Mouse (Mus musculus) liver, embryonic 13.5 days (tissue): ENCODE measurements around the gene Ccdc36. TPM values are rescaled to one million over a fixed set of nuclear protein-coding genes. Genes with fewer than 3 reads are reported as not detected.

ENCODE experiments used
- ATAC-seq: fragments of 200-750 bp; cut with Nextera tagmentation; 2 replicates; pipeline ENCODE4 v1.8.0; 2017; ENCODE audit warnings: low read depth, mild to moderate bottlenecking, moderate number of reproducible peaks, moderate library complexity
- DNase-seq: peaks from one replicate; pipeline ENCODE4 v3.0.0; 2022
- H3K27ac ChIP-seq: fragments of 300-500 bp; sonication (generic); 2 replicates; pipeline ENCODE4 v1.5.1; 2015; ENCODE audit warnings: moderate library complexity, mild to moderate bottlenecking, inconsistent platforms
- H3K27me3 ChIP-seq: fragments of 300-500 bp; sonication (generic); 2 replicates; pipeline ENCODE4 v1.6.1; 2015; ENCODE audit warnings: mild to moderate bottlenecking, inconsistent platforms
- H3K36me3 ChIP-seq: fragments of 300-500 bp; sonication (generic); 2 replicates; pipeline ENCODE4 v1.6.1; 2015; ENCODE audit warnings: mild to moderate bottlenecking, inconsistent platforms
- H3K4me1 ChIP-seq: fragments of 300-500 bp; sonication (generic); replicated peaks from 2 replicates; pipeline ENCODE4 v1.6.1; 2015; ENCODE audit warnings: inconsistent platforms
- H3K4me2 ChIP-seq: fragments of 300-500 bp; sonication (generic); 2 replicates; pipeline ENCODE4 v1.6.1; 2015; ENCODE audit warnings: inconsistent platforms, mild to moderate bottlenecking, moderate library complexity
- H3K4me3 ChIP-seq: fragments of 300-500 bp; sonication (generic); replicated peaks from 2 replicates; pipeline ENCODE4 v1.5.1; 2015; ENCODE audit warnings: mild to moderate bottlenecking, inconsistent platforms
- H3K9ac ChIP-seq: fragments of 300-500 bp; sonication (generic); 2 replicates; pipeline ENCODE4 v1.6.1; 2015; ENCODE audit warnings: mild to moderate bottlenecking, inconsistent platforms
- H3K9me3 ChIP-seq: fragments of 300-500 bp; sonication (generic); replicated peaks from 2 replicates; pipeline ENCODE4 v1.6.1; 2016; ENCODE audit warnings: inconsistent platforms
- WGBS: fragments of 180-500 bp; shearing (Covaris S2); methylation state at CpG from one replicate; pipeline ENCODE4 v1.1.7; 2015; ENCODE audit not compliant: insufficient replicate concordance; 5-methylcytosine and 5-hydroxymethylcytosine counted together
- polyA plus RNA-seq: library from polyadenylated mRNA; unstranded; fragments of >200 nt; fragmentation: Nextera tagmentation; extraction: Ambion mirVana; gene quantifications from 2 replicates; pipeline ENCODE4 v1.2.1, GENCODE M21; 2015

Gene Ccdc36
- 0.30 and 0.35 TPM in 2 replicates for polyA plus RNA-seq

DNA sequence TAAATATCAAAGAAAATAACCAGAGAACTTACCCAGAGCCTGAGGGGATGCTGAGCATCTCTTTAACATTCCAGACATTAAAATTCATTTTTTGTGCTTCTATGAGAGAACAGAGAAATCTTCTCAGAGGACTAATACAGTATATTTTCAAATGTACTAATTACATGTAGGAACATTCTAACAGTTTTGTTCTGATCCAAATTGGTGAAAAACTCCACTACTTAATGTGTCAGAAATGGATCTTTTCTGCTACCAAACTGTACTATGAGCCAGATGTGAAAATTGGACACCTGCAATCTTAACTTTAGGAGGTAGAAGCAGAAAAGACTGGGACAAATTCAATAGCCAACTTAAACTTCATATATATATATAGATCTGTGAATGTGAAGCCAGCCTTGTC, at the start of gene Ccdc36:
TSS of gene Ccdc36 (minus strand) at position 101 of the 400 bp plus-strand sequence.
- no peak within 1 kb of the TSS for H3K9ac ChIP-seq
- H3K4me3 ChIP-seq, result no peak within 1 kb of the TSS
- H3K36me3 ChIP-seq, result no peaks in the 10 kb centered on the region
- H3K27me3 ChIP-seq, result no peaks in the 10 kb centered on the region
- H3K27ac ChIP-seq, result no peak within 1 kb of the TSS
- H3K4me1 ChIP-seq, result peaks cover 6% of the 10 kb centered on the region
- no peak within 1 kb of the TSS for H3K4me2 ChIP-seq
- no peaks in the 10 kb centered on the region for H3K9me3 ChIP-seq
- ATAC-seq (no peak), DNase-seq (no peak)

DNA sequence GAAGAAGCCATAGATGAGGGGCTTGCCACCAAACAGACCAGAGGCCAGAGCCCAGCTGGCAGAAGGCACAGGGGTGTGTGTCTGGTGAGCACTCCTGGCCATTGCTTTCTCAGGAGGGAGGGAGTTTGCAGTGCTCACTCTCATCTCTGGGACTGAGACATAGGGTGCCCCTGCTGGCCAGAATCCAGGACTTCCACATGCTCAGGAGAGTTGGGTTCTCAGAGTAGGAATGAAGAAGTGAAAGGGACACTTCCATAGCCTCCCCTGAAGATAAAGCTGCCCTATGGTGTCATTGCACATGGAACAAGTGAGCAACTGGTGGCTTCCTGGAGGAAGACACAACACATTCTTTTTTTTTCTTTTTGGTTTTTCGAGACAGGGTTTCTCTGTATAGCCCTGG, 46.2 kb upstream of the Ccdc36 start:
- peaks cover 8% of the 10 kb centered on the region; the same call in 1 of the 2 replicates for H3K27me3 ChIP-seq
- ATAC-seq, result no peak
- H3K4me1 ChIP-seq, result peaks cover 11% of the 10 kb centered on the region
- DNase-seq, result no peak
- no peaks in the 10 kb centered on the region for H3K9me3 ChIP-seq
- no peaks in the 10 kb centered on the region for H3K36me3 ChIP-seq
- no peak overlapping the region for H3K9ac ChIP-seq
- WGBS, result 35% methylated on average over 1 of the region's 1 CpGs
- no peak overlapping the region for H3K4me2 ChIP-seq
- no peak overlapping the region for H3K4me3 ChIP-seq
- H3K27ac ChIP-seq, result no peak overlapping the region

DNA sequence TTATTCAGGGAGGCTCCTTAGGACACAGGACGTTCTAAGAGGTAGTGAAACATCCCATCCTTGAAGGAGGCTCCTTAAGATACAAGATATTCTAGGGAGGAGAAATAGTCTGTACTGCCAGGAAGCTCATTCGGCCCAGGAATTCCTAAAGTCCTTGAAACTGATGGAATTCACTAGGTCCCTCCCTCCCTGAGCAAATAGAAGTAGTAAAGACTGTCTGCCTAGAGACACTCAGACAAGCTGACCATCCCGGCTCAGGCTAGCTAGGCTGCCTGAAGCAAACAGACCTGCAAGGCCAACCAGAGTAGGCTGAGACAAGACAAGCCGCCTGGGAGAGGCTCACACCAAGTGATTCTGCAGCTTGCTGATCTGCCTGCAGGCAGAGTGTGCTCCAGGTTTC, 41.6 kb upstream of the Ccdc36 start:
- H3K27ac ChIP-seq, result no peak overlapping the region
- no peaks in the 10 kb centered on the region for H3K4me1 ChIP-seq
- H3K9me3 ChIP-seq, result no peaks in the 10 kb centered on the region
- WGBS, result 53% methylated on average over 4 of the region's 4 CpGs
- H3K4me3 ChIP-seq, result no peak overlapping the region
- H3K27me3 ChIP-seq, result no peaks in the 10 kb centered on the region
- H3K4me2 ChIP-seq, result no peak overlapping the region
- ATAC-seq (no peak), DNase-seq (no peak)
- H3K36me3 ChIP-seq, result peaks cover 23% of the 10 kb centered on the region
- no peak overlapping the region for H3K9ac ChIP-seq

DNA sequence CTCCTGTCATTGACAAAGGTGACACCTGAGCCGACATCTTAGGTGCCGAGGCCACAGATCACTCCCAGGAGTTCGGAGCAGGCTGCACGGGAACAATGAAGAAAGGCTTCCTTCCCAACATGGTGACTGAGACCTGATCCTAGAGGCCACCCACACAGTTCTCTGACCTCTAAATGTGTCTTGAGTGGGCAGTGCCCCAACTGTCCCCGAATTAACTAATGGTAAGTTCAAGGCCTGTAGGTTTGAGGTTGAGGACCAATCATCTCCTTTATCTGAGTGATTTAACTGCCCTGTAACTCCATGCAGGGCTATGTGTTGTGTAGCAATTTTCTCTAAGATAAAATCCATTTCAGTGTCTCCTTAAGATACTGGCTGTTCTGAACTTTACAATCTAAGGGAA, 41.1 kb upstream of the Ccdc36 start:
- no peak overlapping the region for H3K9ac ChIP-seq
- no peak overlapping the region for H3K4me2 ChIP-seq
- WGBS, result 64% methylated on average over 5 of the region's 5 CpGs

DNA sequence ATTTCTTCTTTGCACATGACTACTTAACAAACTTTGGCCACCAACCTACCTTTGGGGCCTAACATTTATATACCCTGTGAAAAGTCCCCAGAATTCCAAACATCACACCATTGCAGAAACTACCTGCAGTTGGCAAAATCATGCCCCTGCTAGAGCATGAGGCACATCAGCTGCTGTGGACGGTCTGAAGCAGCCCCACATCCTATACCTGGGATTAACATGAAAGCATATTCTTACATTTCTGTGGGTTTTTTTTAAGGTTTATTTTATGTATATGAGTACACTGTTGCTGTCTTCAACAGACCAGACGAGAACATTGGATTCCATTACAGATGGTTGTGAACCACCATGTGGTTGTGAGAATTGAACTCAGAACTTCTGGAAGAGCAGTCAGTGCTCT, 37.9 kb upstream of the Ccdc36 start:
- Histone ChIP-seq H3K27ac (no peak overlapping the region), H3K4me3 (no peak overlapping the region), H3K4me1 (peaks cover 15% of the 10 kb centered on the region), H3K36me3 (peaks cover 48% of the 10 kb centered on the region), H3K27me3 (no peaks in the 10 kb centered on the region), H3K9ac (no peak overlapping the region), H3K9me3 (no peaks in the 10 kb centered on the region), H3K4me2 (no peak overlapping the region)
- 74% methylated on average over 2 of the region's 2 CpGs for WGBS
- no peak for DNase-seq
- no peak for ATAC-seq

More for the DNA sequence above, 41.1 kb upstream of the Ccdc36 start:
- no peak overlapping the region for H3K4me3 ChIP-seq
- no peak overlapping the region for H3K27ac ChIP-seq
- no peak for DNase-seq
- H3K9me3 ChIP-seq, result no peaks in the 10 kb centered on the region
- peaks cover 27% of the 10 kb centered on the region for H3K36me3 ChIP-seq
- H3K27me3 ChIP-seq, result no peaks in the 10 kb centered on the region
- ATAC-seq, result no peak
- H3K4me1 ChIP-seq, result no peaks in the 10 kb centered on the region

DNA sequence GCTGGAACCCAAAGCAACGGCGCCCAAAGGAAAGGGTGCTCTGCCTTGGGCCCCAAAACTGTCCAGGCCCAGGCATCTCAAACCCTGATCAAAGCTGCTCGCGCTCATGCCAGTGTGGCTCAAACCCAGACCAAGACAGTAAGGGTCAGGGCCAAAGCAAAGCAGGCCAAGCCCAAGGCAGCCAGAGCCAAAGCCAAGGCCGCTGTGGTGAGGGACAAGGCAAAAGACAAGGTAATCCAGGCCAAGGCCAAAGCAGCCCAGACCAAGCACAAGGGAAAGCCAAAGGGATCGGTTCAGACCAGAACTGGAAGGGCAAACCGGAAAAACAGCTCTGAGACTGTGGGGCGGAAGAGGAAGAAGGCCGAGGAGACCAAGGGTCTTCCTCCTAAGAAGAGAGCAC, 35.4 kb upstream of the Ccdc36 start:
- DNase-seq (no peak), ATAC-seq (no peak)
- Histone ChIP-seq H3K4me3 (no peak overlapping the region), H3K9me3 (no peaks in the 10 kb centered on the region), H3K9ac (no peak overlapping the region), H3K27me3 (no peaks in the 10 kb centered on the region), H3K4me1 (peaks cover 28% of the 10 kb centered on the region), H3K36me3 (peaks cover 48% of the 10 kb centered on the region), H3K4me2 (no peak overlapping the region), H3K27ac (no peak overlapping the region)
- 91% methylated on average over 9 of the region's 9 CpGs for WGBS

DNA sequence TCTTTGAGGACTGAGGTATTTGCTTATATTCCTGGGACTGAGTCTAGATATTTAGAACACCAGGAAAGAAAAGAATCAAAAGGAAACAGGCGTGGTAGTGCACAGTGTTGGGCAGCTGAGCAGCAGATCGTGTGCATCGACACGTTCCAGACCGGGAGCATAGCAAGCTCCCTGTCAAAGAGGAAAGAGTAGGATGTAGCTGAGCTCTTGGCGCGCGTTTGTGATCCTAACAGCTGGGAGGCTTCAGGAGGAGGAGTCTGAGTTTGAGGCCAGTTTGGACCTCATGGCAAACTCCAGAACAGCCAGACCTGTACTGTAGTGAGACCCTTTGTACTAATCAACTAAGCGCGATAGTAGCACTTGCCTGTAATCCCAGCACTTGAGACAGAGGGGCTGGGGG, 33.9 kb upstream of the Ccdc36 start:
- WGBS, result 84% methylated on average over 10 of the region's 10 CpGs
- Histone ChIP-seq H3K9me3 (no peaks in the 10 kb centered on the region), H3K27ac (peak overlapping the region; percentile 91), H3K4me3 (0 out of 2 replicates have a peak overlapping the region, but pooled peaks have one; percentile 91), H3K9ac (peak overlapping the region; percentile 90), H3K4me1 (peaks cover 31% of the 10 kb centered on the region), H3K27me3 (no peaks in the 10 kb centered on the region), H3K4me2 (peak overlapping the region; percentile 88), H3K36me3 (peaks cover 43% of the 10 kb centered on the region)
- no peak for DNase-seq
- ATAC-seq, result no peak

DNA sequence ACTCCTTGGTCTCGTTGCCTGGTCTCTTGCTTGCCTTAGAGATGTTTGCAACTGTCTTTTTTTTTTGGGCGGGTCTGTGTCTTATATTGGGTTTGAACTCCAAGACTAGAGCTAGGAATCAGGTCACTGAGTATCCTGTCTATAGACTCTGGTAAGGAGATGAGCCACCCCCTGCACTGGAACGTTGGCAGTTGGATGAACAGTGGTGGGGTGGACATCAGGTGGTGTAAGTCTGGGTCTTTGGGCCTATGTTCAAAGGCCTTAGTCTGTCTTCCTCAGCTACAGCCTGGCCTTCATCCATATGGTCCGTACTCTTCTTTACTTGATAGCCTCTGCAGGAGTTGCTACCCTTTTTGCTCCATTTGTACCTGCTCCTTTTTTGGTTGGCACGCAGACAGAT, 33.4 kb upstream of the Ccdc36 start:
- peak overlapping the region; percentile 88 for H3K4me2 ChIP-seq
- H3K27me3 ChIP-seq, result no peaks in the 10 kb centered on the region
- peaks cover 35% of the 10 kb centered on the region for H3K4me1 ChIP-seq
- peak overlapping the region; percentile 91 for H3K4me3 ChIP-seq
- H3K9me3 ChIP-seq, result no peaks in the 10 kb centered on the region
- H3K27ac ChIP-seq, result peak overlapping the region; percentile 91
- H3K9ac ChIP-seq, result peak overlapping the region; percentile 90
- DNase-seq (no peak), ATAC-seq (no peak)
- H3K36me3 ChIP-seq, result peaks cover 43% of the 10 kb centered on the region
- 88% methylated on average over 5 of the region's 5 CpGs for WGBS

DNA sequence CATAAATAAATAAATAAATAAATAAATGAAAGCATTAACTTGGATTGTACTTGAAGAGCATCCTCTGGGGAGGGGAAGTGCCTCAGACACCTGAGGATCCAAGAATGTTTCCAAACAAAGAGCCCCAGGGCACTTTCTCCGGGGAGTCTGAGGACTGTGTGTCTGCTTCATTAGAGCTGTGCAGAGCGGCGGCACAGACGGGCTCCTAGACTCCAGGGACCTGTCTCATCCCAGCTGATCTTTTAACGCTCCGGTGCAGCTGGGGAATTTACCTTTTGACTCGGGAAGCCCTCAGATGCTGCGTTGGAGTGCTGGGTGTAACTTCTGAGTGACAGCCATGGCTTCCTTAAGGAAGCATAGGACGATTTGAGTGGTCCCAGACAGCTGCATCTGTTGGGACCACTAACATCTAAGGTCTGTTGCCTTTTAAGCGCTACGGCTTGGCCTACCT, 32.9 kb upstream of the Ccdc36 start, which contains the start of gene Klhdc8b:
TSS of gene Klhdc8b (minus strand) at position 401 of the 451 bp plus-strand sequence.
- Histone ChIP-seq H3K4me1 (peaks cover 40% of the 10 kb centered on the region), H3K9ac (peak within 1 kb of the TSS; percentile 90), H3K27ac (peak within 1 kb of the TSS; percentile 91), H3K4me3 (peak within 1 kb of the TSS; percentile 91), H3K36me3 (peaks cover 39% of the 10 kb centered on the region), H3K9me3 (no peaks in the 10 kb centered on the region), H3K4me2 (peak within 1 kb of the TSS; percentile 88), H3K27me3 (no peaks in the 10 kb centered on the region)
- DNase-seq, result no peak
- 28% methylated on average over 11 of the region's 11 CpGs for WGBS
- no peak for ATAC-seq

DNA sequence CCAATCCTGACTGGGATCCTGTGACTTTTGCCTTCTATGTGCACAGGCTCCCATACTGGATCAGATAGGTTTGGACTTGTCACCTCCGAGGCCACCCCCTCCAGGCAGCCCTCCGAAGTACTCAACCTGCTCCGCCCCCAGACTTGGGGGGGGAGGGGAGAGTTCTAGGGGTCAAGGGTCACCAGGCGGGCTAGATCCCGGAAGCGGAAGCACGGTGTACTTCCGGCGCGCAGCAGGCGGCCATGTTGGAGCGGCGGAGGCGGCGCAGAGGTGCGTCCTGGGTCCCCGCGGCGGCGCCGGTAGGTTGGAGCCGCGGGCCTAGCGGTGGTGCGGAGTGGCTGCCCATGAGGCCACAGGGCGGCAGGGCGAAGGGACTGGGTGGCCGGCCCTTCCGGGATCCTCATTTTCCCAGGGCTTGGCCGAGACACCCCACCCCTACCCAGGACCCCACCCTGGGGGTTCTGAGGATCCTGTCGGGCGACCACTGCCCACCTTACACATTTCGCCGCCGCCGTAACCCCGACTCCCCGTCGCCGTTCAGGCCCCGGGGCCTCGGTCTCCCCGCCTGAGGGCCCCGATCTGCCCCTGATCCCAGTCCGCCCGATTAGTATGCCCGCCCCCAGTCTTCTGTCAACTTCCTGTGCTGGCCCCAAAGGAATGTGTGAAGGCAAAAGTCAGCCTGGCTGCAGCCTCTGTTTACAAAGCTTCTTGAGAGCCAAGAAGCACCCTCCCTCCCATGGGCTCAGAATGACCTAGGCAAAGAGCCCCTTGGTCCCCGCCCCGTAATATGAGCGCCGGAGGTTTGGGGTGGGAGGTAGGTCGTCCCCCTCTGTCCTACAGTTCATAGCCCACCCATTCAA, 32.3 kb upstream of the Ccdc36 start, which contains the start of gene Ccdc71:
TSS of gene Ccdc71 (plus strand) at position 209 of the 860 bp plus-strand sequence.
- ATAC-seq, result peak; percentile 78
- Histone ChIP-seq H3K36me3 (peaks cover 32% of the 10 kb centered on the region), H3K9ac (peak within 1 kb of the TSS; percentile 90), H3K4me1 (peaks cover 47% of the 10 kb centered on the region), H3K9me3 (no peaks in the 10 kb centered on the region), H3K27ac (peak within 1 kb of the TSS; percentile 91), H3K27me3 (no peaks in the 10 kb centered on the region), H3K4me3 (peak within 1 kb of the TSS; percentile 91), H3K4me2 (peak within 1 kb of the TSS; percentile 88)
- under 1% methylated on average over 52 of the region's 52 CpGs for WGBS
- peak; percentile 78 for DNase-seq

DNA sequence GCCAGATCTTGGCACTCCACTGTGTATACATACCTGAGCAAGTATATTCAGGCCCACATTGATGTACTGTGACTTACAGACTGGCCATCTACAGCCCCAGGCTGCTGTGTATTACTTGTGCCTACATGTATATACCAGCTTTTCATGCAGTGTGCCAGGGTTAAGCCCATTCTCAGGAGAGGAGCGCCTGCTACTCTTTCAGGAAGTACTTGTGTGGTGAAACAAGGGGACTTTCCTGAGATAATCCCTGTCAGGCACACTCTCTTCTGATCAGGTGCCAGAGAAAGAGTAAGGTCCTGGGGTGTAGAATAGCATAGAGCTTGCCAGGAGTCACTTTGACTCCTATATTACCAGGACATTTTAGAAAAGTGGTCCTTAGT, 31.6 kb upstream of the Ccdc36 start:
- WGBS, result 88% methylated on average over 1 of the region's 1 CpGs
- H3K9ac ChIP-seq, result peak overlapping the region; percentile 90; the same call in 1 of the 2 replicates
- H3K4me3 ChIP-seq, result peak overlapping the region; percentile 91
- peaks cover 47% of the 10 kb centered on the region for H3K4me1 ChIP-seq
- peaks cover 26% of the 10 kb centered on the region for H3K36me3 ChIP-seq
- H3K4me2 ChIP-seq, result peak overlapping the region; percentile 88
- H3K27ac ChIP-seq, result peak overlapping the region; percentile 91
- H3K9me3 ChIP-seq, result no peaks in the 10 kb centered on the region
- H3K27me3 ChIP-seq, result no peaks in the 10 kb centered on the region
- DNase-seq (no peak), ATAC-seq (no peak; the same call in 1 of the 2 replicates)
